Mouse (Mus musculus): ENCODE measurements around the gene Slc3a1. TPM values are rescaled to one million over a fixed set of nuclear protein-coding genes. Genes with fewer than 3 reads are reported as not detected.

Gene Slc3a1
- polyA plus RNA-seq, 1 experiment: 0.02 TPM

DNA sequence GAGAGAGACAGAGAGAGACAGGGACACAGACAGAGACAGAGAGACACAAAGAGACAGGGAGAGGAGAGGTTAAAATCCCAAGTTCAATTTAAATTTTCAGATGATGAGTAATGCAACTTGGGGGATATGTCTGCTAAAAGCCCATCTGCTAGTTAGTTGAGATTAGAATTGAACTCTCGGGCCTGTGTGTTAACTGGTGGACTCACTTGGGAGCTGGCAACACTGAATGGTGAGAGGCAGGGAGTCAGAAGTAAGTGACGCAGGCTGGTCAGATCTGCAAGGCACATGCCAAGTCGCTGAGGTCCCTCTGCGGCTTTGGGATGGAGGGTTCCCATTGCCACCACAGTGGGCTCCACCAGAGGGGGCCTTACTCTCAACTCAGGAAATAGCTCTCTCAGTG, 10.1 kb downstream of the Slc3a1 start:
- no peak overlapping the region for H3K4me3 ChIP-seq
- no peak overlapping the region for H3ac ChIP-seq (ENCODE audit: control insufficient read depth, insufficient read length)
- no peaks in the 10 kb centered on the region for H3K79me2 ChIP-seq (ENCODE audit: control insufficient read depth, insufficient read depth)
- H3K36me3 ChIP-seq (ENCODE audit: control insufficient read depth, insufficient read depth): no peaks in the 10 kb centered on the region
- H3K27me3 ChIP-seq (ENCODE audit: control insufficient read depth, insufficient read depth, insufficient read length): no peaks in the 10 kb centered on the region
- no peak overlapping the region for H3K4me2 ChIP-seq (ENCODE audit: low read depth)
- TF ChIP-seq E2F4 (IDR thresholded peaks at IDR 0.05; ENCODE audit: insufficient read depth) (no peak), USF1 (IDR thresholded peaks at IDR 0.05; ENCODE audit: low read depth) (no peak), MYOD1 (IDR thresholded peaks at IDR 0.05; ENCODE audit: control insufficient read depth in 1 of 3, insufficient read length in 2 of 3, low read depth in 2 of 3) (no peak), TCF12 (IDR thresholded peaks at IDR 0.05; ENCODE audit: insufficient read depth, poor library complexity, severe bottlenecking) (no peak), MYOG (IDR thresholded peaks at IDR 0.05; ENCODE audit: control insufficient read depth in 1 of 3, insufficient read depth in 1 of 3, insufficient read length in 2 of 3, low read depth in 2 of 3) (no peak), SRF (IDR thresholded peaks at IDR 0.05; ENCODE audit: control insufficient read depth, insufficient read length, low read depth) (no peak), REST (IDR thresholded peaks at IDR 0.05; ENCODE audit: insufficient read depth, insufficient read length) (no peak), POLR2A (IDR thresholded peaks at IDR 0.05; ENCODE audit: insufficient read length, low read depth) (no peak), POLR2AphosphoS2 (IDR thresholded peaks at IDR 0.05; ENCODE audit: insufficient read length, low read depth) (no peak)

DNA sequence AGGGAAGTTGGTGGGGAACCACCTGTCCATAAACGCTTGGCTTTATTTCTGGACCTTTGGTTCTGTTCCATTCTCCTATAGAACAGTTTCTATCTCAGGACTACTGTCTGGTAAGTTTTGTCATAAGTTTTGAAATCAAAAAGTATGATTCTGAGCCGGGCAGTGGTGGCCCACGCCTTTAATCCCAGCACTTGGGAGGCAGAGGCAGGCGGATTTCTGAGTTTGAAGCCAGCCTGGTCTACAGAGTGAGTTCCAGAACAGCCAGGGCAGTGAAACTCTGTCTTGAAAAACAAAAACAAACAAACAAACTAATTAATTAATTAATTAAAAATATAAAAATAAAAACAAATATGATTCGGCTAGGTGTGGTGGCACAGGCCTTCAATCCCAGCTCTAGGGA, 10.6 kb downstream of the Slc3a1 start:
- Histone ChIP-seq H3K4me2 (ENCODE audit: low read depth) (no peak overlapping the region), H3K27me3 (ENCODE audit: control insufficient read depth, insufficient read depth, insufficient read length) (no peaks in the 10 kb centered on the region), H3K36me3 (ENCODE audit: control insufficient read depth, insufficient read depth) (no peaks in the 10 kb centered on the region), H3K4me3 (no peak overlapping the region), H3K79me2 (ENCODE audit: control insufficient read depth, insufficient read depth) (no peaks in the 10 kb centered on the region), H3ac (ENCODE audit: control insufficient read depth, insufficient read length) (no peak overlapping the region)
- no peak for TF ChIP-seq TCF3 (IDR thresholded peaks at IDR 0.05; ENCODE audit: insufficient read length, low read depth)
- no peak for TF ChIP-seq CEBPB (IDR thresholded peaks at IDR 0.05; ENCODE audit: insufficient read depth, poor library complexity, severe bottlenecking)
- no peak for TF ChIP-seq SRF (IDR thresholded peaks at IDR 0.05; ENCODE audit: control insufficient read depth, insufficient read length, low read depth)
- TF ChIP-seq E2F4 (IDR thresholded peaks at IDR 0.05; ENCODE audit: insufficient read depth): no peak
- no peak for TF ChIP-seq MYOD1 (IDR thresholded peaks at IDR 0.05; ENCODE audit: control insufficient read depth in 1 of 3, insufficient read length in 2 of 3, low read depth in 2 of 3)
- no peak for TF ChIP-seq MAX (IDR thresholded peaks at IDR 0.05; ENCODE audit: low read depth)
- TF ChIP-seq REST (IDR thresholded peaks at IDR 0.05; ENCODE audit: insufficient read depth, insufficient read length): no peak

DNA sequence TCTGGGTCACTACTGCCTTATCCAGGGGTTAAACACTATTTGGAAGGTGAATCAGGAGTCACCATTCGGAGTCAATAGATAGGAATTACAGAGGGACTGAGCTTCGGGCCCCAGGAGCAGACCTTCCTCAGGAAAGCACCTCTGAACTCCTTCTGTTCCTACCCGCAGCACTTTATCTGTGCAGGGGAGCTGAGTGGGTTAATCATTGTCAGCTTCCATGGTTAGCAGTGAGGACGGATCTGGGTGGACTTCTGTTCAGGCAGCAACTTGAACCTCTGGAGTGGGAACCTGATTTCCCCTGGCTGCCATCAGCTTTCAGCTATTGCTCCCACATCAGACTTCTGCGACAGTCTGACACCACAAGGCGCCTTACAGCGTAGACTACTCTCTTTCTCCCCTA, 12.7 kb downstream of the Slc3a1 start:
- H3ac ChIP-seq (ENCODE audit: control insufficient read depth, insufficient read length): no peak overlapping the region
- no peaks in the 10 kb centered on the region for H3K79me2 ChIP-seq (ENCODE audit: control insufficient read depth, insufficient read depth)
- H3K27me3 ChIP-seq (ENCODE audit: control insufficient read depth, insufficient read depth, insufficient read length): no peaks in the 10 kb centered on the region
- TF ChIP-seq TCF3 (IDR thresholded peaks at IDR 0.05; ENCODE audit: insufficient read length, low read depth): no peak
- no peak for TF ChIP-seq REST (IDR thresholded peaks at IDR 0.05; ENCODE audit: insufficient read depth, insufficient read length)
- TF ChIP-seq POLR2A (IDR thresholded peaks at IDR 0.05; ENCODE audit: insufficient read length, low read depth): no peak
- no peak for TF ChIP-seq USF1 (IDR thresholded peaks at IDR 0.05; ENCODE audit: low read depth)
- TF ChIP-seq CEBPB (IDR thresholded peaks at IDR 0.05; ENCODE audit: insufficient read depth, poor library complexity, severe bottlenecking): no peak
- TF ChIP-seq POLR2AphosphoS2 (IDR thresholded peaks at IDR 0.05; ENCODE audit: insufficient read length, low read depth): no peak
- TF ChIP-seq E2F4 (IDR thresholded peaks at IDR 0.05; ENCODE audit: insufficient read depth): no peak
- TF ChIP-seq MYOD1 (IDR thresholded peaks at IDR 0.05; ENCODE audit: control insufficient read depth in 1 of 3, insufficient read length in 2 of 3, low read depth in 2 of 3): no peak
- no peak for TF ChIP-seq TCF12 (IDR thresholded peaks at IDR 0.05; ENCODE audit: insufficient read depth, poor library complexity, severe bottlenecking)
- no peak for TF ChIP-seq SRF (IDR thresholded peaks at IDR 0.05; ENCODE audit: control insufficient read depth, insufficient read length, low read depth)
- TF ChIP-seq MYOG (IDR thresholded peaks at IDR 0.05; ENCODE audit: control insufficient read depth in 1 of 3, insufficient read depth in 1 of 3, insufficient read length in 2 of 3, low read depth in 2 of 3): no peak
- H3K4me3 ChIP-seq: no peak overlapping the region
- H3K36me3 ChIP-seq (ENCODE audit: control insufficient read depth, insufficient read depth): no peaks in the 10 kb centered on the region
- no peak overlapping the region for H3K4me2 ChIP-seq (ENCODE audit: low read depth)

DNA sequence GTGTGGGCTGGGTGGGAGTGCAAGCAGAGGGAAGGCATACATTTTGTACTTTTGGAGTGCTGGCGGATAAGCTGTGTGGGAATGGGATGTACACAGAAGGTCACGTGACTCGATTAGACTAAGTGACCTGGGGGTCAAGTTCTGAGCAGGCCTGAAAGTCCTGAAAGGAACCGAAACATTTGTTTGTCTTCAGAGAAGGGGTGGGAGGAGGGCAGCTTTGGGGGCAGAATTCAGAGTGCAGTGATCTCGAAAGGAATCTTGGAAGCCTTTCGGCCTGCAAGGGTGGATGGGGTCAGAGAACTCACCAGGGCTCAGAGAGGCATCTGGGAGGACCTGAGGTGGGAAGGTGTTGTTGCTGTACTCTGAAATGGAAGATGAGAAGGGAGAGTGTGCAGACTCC, 14.2 kb downstream of the Slc3a1 start:
- no peaks in the 10 kb centered on the region for H3K79me2 ChIP-seq (ENCODE audit: control insufficient read depth, insufficient read depth)
- no peak for TF ChIP-seq MYOG (IDR thresholded peaks at IDR 0.05; ENCODE audit: control insufficient read depth in 1 of 3, insufficient read depth in 1 of 3, insufficient read length in 2 of 3, low read depth in 2 of 3)
- no peak for TF ChIP-seq E2F4 (IDR thresholded peaks at IDR 0.05; ENCODE audit: insufficient read depth)
- no peak for TF ChIP-seq MYOD1 (IDR thresholded peaks at IDR 0.05; ENCODE audit: control insufficient read depth in 1 of 3, insufficient read length in 2 of 3, low read depth in 2 of 3)
- no peak for TF ChIP-seq POLR2AphosphoS2 (IDR thresholded peaks at IDR 0.05; ENCODE audit: insufficient read length, low read depth)
- TF ChIP-seq POLR2A (IDR thresholded peaks at IDR 0.05; ENCODE audit: insufficient read length, low read depth): no peak
- H3ac ChIP-seq (ENCODE audit: control insufficient read depth, insufficient read length): no peak overlapping the region
- H3K4me2 ChIP-seq (ENCODE audit: low read depth): no peak overlapping the region
- no peak overlapping the region for H3K4me3 ChIP-seq
- no peaks in the 10 kb centered on the region for H3K27me3 ChIP-seq (ENCODE audit: control insufficient read depth, insufficient read depth, insufficient read length)
- H3K36me3 ChIP-seq (ENCODE audit: control insufficient read depth, insufficient read depth): no peaks in the 10 kb centered on the region

DNA sequence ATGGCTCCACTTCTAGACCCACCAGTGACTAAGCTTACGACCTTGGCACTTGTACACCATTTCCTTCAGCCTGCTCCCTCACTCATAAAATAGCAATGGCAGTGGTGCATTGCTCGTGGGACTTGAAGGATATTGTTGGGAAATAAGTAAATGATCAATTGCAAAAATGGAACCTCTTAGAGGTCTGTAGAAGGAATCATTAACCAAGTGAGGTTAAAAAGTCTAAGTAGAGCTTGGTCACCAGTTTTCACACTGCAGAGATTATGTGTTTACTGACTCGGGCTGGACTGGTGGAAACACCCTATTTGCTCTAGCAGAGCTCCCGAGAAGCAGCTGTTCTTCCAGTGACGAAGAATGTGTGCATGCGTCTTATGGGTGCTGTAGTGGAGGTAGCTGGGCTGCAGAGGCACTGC, 15.2 kb downstream of the Slc3a1 start:
- no peaks in the 10 kb centered on the region for H3K79me2 ChIP-seq (ENCODE audit: control insufficient read depth, insufficient read depth)
- H3K36me3 ChIP-seq (ENCODE audit: control insufficient read depth, insufficient read depth): no peaks in the 10 kb centered on the region
- no peaks in the 10 kb centered on the region for H3K27me3 ChIP-seq (ENCODE audit: control insufficient read depth, insufficient read depth, insufficient read length)
- H3ac ChIP-seq (ENCODE audit: control insufficient read depth, insufficient read length): no peak overlapping the region
- no peak overlapping the region for H3K4me2 ChIP-seq (ENCODE audit: low read depth)
- no peak overlapping the region for H3K4me3 ChIP-seq
- TF ChIP-seq MYOG (IDR thresholded peaks at IDR 0.05; ENCODE audit: control insufficient read depth in 1 of 3, insufficient read depth in 1 of 3, insufficient read length in 2 of 3, low read depth in 2 of 3): peak in 2 of 3 experiments; percentile 7 to 56
- no peak for TF ChIP-seq E2F4 (IDR thresholded peaks at IDR 0.05; ENCODE audit: insufficient read depth)
- no peak for TF ChIP-seq CEBPB (IDR thresholded peaks at IDR 0.05; ENCODE audit: insufficient read depth, poor library complexity, severe bottlenecking)
- peak in 1 of 3 experiments; percentile 19 for TF ChIP-seq MYOD1 (IDR thresholded peaks at IDR 0.05; ENCODE audit: control insufficient read depth in 1 of 3, insufficient read length in 2 of 3, low read depth in 2 of 3)
